12 mouse cellular contexts compared by ENCODE assay signal in the genomic region with DNA sequence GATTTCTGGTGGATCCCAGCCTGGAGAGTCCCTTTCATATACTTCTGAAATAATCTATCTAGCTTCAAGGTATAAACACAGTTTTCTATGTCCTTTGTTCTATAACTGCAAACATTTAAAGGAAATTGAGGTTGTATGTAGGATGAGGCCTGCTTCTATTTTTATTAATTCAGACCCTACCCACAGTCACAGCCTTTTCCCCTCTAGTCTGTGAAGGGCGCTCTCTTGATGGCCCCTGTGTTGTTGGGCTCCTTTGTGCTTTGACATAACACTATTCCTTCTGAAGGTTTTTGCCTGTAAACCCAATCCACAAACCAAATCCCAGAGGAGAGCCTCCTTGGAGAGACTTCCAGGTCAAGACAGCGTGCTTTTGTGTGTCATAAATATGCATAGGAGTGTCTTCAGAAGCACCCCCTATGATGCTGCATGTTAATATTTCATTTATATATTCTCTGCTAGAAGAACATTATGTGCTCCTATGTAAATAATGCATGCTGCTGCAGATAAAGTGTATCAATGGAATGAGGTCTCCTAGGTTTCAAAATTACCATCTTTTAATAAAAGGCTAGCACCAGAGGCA.
A peak's percentile ranks its signal among the peaks of the same experiment; 100 is the strongest.
DNase-seq lines count a peak whose midpoint lies in the region; ATAC-seq lines count a peak whose summit lies in the region.
"Had no signal": no experiment of that assay in that cellular context is flagged by ENCODE, and none has a peak within 500 bp of the region (broad histone marks: within the 10 kb centered on the region; RNA-seq: fewer than 3 reads in every experiment).

No protein-coding gene starts in this region.

- no peaks in the 10 kb centered on the region for H3K4me1 ChIP-seq in hindbrain, embryonic 11.5 days (replicated peaks; ENCODE audit: control insufficient read depth, insufficient read depth, low read length)
- peaks cover 3% of the 10 kb centered on the region; the same call in 1 of the 2 replicates for H3K4me1 ChIP-seq in hindbrain, embryonic 10.5 days (replicated peaks)
- no peaks in the 10 kb centered on the region for H3K4me1 ChIP-seq in neural tube, embryonic 11.5 days (ENCODE audit: control insufficient read depth, insufficient read depth, low read length)
- no peaks in the 10 kb centered on the region for H3K4me1 ChIP-seq in midbrain, embryonic 12.5 days
- H3K4me1 ChIP-seq: embryonic facial prominence, embryonic 13.5 days; megakaryocyte, embryonic 14.5 days had no signal

- H3K4me3 ChIP-seq in hindbrain, embryonic 11.5 days (ENCODE audit: low read depth, low read length): no peak overlapping the region
- H3K4me3 ChIP-seq in hindbrain, embryonic 10.5 days: no peak overlapping the region
- H3K4me3 ChIP-seq in neural tube, embryonic 11.5 days (ENCODE audit: low read depth, low read length): no peak overlapping the region
- no peak overlapping the region for H3K4me3 ChIP-seq in midbrain, embryonic 12.5 days
- H3K4me3 ChIP-seq: embryonic facial prominence, embryonic 13.5 days; limb, embryonic 10.5 days; megakaryocyte, embryonic 14.5 days had no signal

- H3K9ac ChIP-seq in hindbrain, embryonic 11.5 days (ENCODE audit: low read depth, low read length): no peak overlapping the region
- no peak overlapping the region for H3K9ac ChIP-seq in neural tube, embryonic 11.5 days (ENCODE audit: low read length)
- no peak overlapping the region for H3K9ac ChIP-seq in midbrain, embryonic 12.5 days (replicated peaks)
- H3K9ac ChIP-seq: embryonic facial prominence, embryonic 13.5 days had no signal

- 73% methylated on average over 2 of the region's 2 CpGs for WGBS in hindbrain, embryonic 11.5 days
- WGBS in hindbrain, embryonic 10.5 days: 63% methylated on average over 2 of the region's 2 CpGs
- 83% methylated on average over 2 of the region's 2 CpGs for WGBS in neural tube, embryonic 11.5 days
- WGBS in midbrain, embryonic 12.5 days: 67% methylated on average over 2 of the region's 2 CpGs

- ATAC-seq in hindbrain, embryonic 11.5 days (ENCODE audit: low FRiP score): peak; percentile 25; the same call in 1 of the 2 replicates
- ATAC-seq in neural tube, embryonic 11.5 days (ENCODE audit: insufficient read depth, low FRiP score, low TSS enrichment): 0 out of 2 replicates have a peak, but pooled peaks have one; percentile 23
- peak; percentile 79 for ATAC-seq in midbrain, embryonic 12.5 days (ENCODE audit: low FRiP score, low read depth)

- H3K36me3 ChIP-seq in hindbrain, embryonic 11.5 days (ENCODE audit: control insufficient read depth, insufficient read depth, low read length): no peaks in the 10 kb centered on the region
- H3K36me3 ChIP-seq in hindbrain, embryonic 10.5 days: no peaks in the 10 kb centered on the region
- no peaks in the 10 kb centered on the region for H3K36me3 ChIP-seq in neural tube, embryonic 11.5 days (ENCODE audit: control insufficient read depth, insufficient read depth, low read length)
- H3K36me3 ChIP-seq in midbrain, embryonic 12.5 days: no peaks in the 10 kb centered on the region
- H3K36me3 ChIP-seq: embryonic facial prominence, embryonic 13.5 days; limb, embryonic 10.5 days had no signal

- H3K27ac ChIP-seq in hindbrain, embryonic 11.5 days (ENCODE audit: low read depth, low read length): no peak overlapping the region
- no peak overlapping the region for H3K27ac ChIP-seq in hindbrain, embryonic 10.5 days
- H3K27ac ChIP-seq in neural tube, embryonic 11.5 days (ENCODE audit: low read depth, low read length): no peak overlapping the region
- peak overlapping the region; percentile 58 for H3K27ac ChIP-seq in midbrain, embryonic 12.5 days (replicated peaks)
- H3K27ac ChIP-seq: embryonic facial prominence, embryonic 13.5 days; limb, embryonic 10.5 days had no signal

- no peaks in the 10 kb centered on the region for H3K27me3 ChIP-seq in hindbrain, embryonic 11.5 days (ENCODE audit: control insufficient read depth, insufficient read depth, low read length)
- H3K27me3 ChIP-seq in hindbrain, embryonic 10.5 days (ENCODE audit: insufficient read depth, poor library complexity, severe bottlenecking): no peaks in the 10 kb centered on the region
- H3K27me3 ChIP-seq in neural tube, embryonic 11.5 days (ENCODE audit: control insufficient read depth, insufficient read depth, low read length): no peaks in the 10 kb centered on the region
- no peaks in the 10 kb centered on the region for H3K27me3 ChIP-seq in midbrain, embryonic 12.5 days
- H3K27me3 ChIP-seq: embryonic facial prominence, embryonic 13.5 days; megakaryocyte, embryonic 14.5 days had no signal

- H3K9me3 ChIP-seq in hindbrain, embryonic 11.5 days (ENCODE audit: control insufficient read depth, low read length): no peaks in the 10 kb centered on the region
- H3K9me3 ChIP-seq in hindbrain, embryonic 10.5 days: no peaks in the 10 kb centered on the region
- no peaks in the 10 kb centered on the region for H3K9me3 ChIP-seq in neural tube, embryonic 11.5 days (ENCODE audit: control insufficient read depth, low read length)
- H3K9me3 ChIP-seq in midbrain, embryonic 12.5 days: no peaks in the 10 kb centered on the region
- H3K9me3 ChIP-seq: embryonic facial prominence, embryonic 13.5 days; limb, embryonic 10.5 days; megakaryocyte, embryonic 14.5 days had no signal

- H3K4me2 ChIP-seq in hindbrain, embryonic 11.5 days (replicated peaks; ENCODE audit: low read depth, low read length): no peak overlapping the region
- no peak overlapping the region for H3K4me2 ChIP-seq in neural tube, embryonic 11.5 days (ENCODE audit: low read depth)
- no peak overlapping the region for H3K4me2 ChIP-seq in midbrain, embryonic 12.5 days (replicated peaks)
- H3K4me2 ChIP-seq: embryonic facial prominence, embryonic 13.5 days had no signal

- DNase-seq in hindbrain, embryonic 11.5 days (ENCODE audit: low spot score): no peak
- DNase-seq in hindbrain, embryonic 10.5 days (ENCODE audit: low spot score): no peak
- no peak for DNase-seq in neural tube, embryonic 11.5 days (ENCODE audit: low spot score)
- no peak for DNase-seq in neural tube, embryonic 10.5 days (ENCODE audit: extremely low spot score, low spot score)
- DNase-seq in retina, postnatal 1 day: peak; percentile 12
- no peak for DNase-seq in embryo, embryonic 9.5 days (ENCODE audit: extremely low spot score)
- DNase-seq: right cerebral cortex, postnatal 4 days; thymus, postnatal 25 days had no signal

Comparison
In these comparisons a context has a peak if more than half of its experiments do, and no peak if none do; other contexts are left out.
1. ATAC-seq: peak in every context shown above with its lines; median percentile 79 in midbrain, embryonic 12.5 days; 25 in hindbrain, embryonic 11.5 days; 23 in neural tube, embryonic 11.5 days.